ENCODE assay signal across 18 mouse cellular contexts in the genomic region with DNA sequence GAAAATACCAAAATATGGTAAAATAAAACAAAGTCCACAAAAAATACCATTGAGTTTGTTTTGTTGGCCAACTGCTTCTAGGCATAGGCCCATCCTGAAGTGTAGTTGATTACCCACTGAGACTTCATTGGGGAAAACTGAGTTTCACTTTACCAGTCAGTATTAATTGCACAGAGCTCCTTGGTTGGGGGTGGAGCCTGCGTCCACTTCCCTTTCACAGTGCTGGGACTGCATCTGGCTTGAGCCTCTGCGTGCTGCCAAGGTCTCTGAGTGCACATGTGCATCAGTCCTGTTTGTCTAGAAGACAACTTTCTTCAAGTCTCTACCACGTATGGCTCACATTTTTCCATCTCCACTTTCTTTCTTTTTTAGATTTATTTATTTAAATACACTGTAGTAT. TPM values are rescaled to one million over a fixed set of nuclear protein-coding genes. Genes with fewer than 3 reads are reported as not detected.
DNase-seq lines count a peak whose midpoint lies in the region; ATAC-seq lines count a peak whose summit lies in the region.
"Had no signal": no experiment of that assay in that cellular context is flagged by ENCODE, and none has a peak within 500 bp of the region (broad histone marks: within the 10 kb centered on the region; RNA-seq: fewer than 3 reads in every experiment).

No protein-coding gene starts in this region.

- H3K27ac ChIP-seq in forebrain, embryonic 13.5 days = no peak overlapping the region
- H3K27ac ChIP-seq: embryonic facial prominence, embryonic 10.5 days; heart, adult 2 months; heart, embryonic 15.5 days; limb, embryonic 13.5 days; liver, embryonic 15.5 days; neural tube, embryonic 12.5 days had no signal

- H3K9me3 ChIP-seq in forebrain, embryonic 13.5 days (replicated peaks) = no peaks in the 10 kb centered on the region
- H3K9me3 ChIP-seq: embryonic facial prominence, embryonic 10.5 days; heart, embryonic 15.5 days; limb, embryonic 13.5 days; liver, embryonic 15.5 days; neural tube, embryonic 12.5 days had no signal

- DNase-seq in kidney, postnatal 36 days = peak; percentile 23 to 35
- DNase-seq in kidney, adult 18-20 months = no peak
- DNase-seq in 416B (ENCODE audit: low read depth) (peak; percentile 78), MEL-GATA-1-ER (ENCODE audit: extremely low read depth, low read depth) (peak; percentile 61)
- no peak for DNase-seq in adrenal gland, postnatal 4 days (ENCODE audit: low spot score in 2 of 2)
- DNase-seq in layer of hippocampus, postnatal 36 days = no peak
- DNase-seq: adrenal gland, adult 8-10 months; cerebellum, adult 11-12 months; cerebellum, postnatal 36 days had no signal

- WGBS in forebrain, embryonic 13.5 days = 88% methylated on average over 3 of the region's 3 CpGs

- ATAC-seq in megakaryocyte progenitor cell, adult 5-6 weeks (replicated peaks; ENCODE audit: poor library complexity) = peak; percentile 55
- no peak for ATAC-seq in forebrain, embryonic 13.5 days
- ATAC-seq: forebrain, embryonic 14.5 days had no signal

- no peaks in the 10 kb centered on the region for H3K27me3 ChIP-seq in forebrain, embryonic 13.5 days
- H3K27me3 ChIP-seq: heart, embryonic 15.5 days; limb, embryonic 13.5 days; liver, embryonic 15.5 days; neural tube, embryonic 12.5 days had no signal

- H3K36me3 ChIP-seq in forebrain, embryonic 13.5 days (ENCODE audit: poor library complexity, severe bottlenecking) = no peaks in the 10 kb centered on the region; the same call in 1 of the 2 replicates
- H3K36me3 ChIP-seq: heart, embryonic 15.5 days had no signal

- peaks cover 29% of the 10 kb centered on the region for H3K4me1 ChIP-seq in forebrain, embryonic 13.5 days

- H3K4me3 ChIP-seq in forebrain, embryonic 13.5 days = no peak overlapping the region
- H3K4me3 ChIP-seq: embryonic facial prominence, embryonic 10.5 days; heart, adult 2 months; heart, embryonic 15.5 days; limb, embryonic 13.5 days; liver, embryonic 15.5 days; neural tube, embryonic 12.5 days had no signal

- H3K4me2 ChIP-seq in forebrain, embryonic 13.5 days = no peak overlapping the region
- H3K4me2 ChIP-seq: heart, embryonic 15.5 days; limb, embryonic 13.5 days; liver, embryonic 15.5 days; neural tube, embryonic 12.5 days had no signal

- H3K9ac ChIP-seq in forebrain, embryonic 13.5 days = no peak overlapping the region
- H3K9ac ChIP-seq: heart, embryonic 15.5 days; limb, embryonic 13.5 days; liver, embryonic 15.5 days; neural tube, embryonic 12.5 days had no signal

RNA-seq across cellular contexts. Expression of a gene that starts 4.9 kb away (rescaled TPM):
- 60.2 and 64.4 TPM in 2 replicates for total RNA-seq in megakaryocyte progenitor cell, adult 5-6 weeks (2015)
- total RNA-seq in megakaryocyte progenitor cell, adult 5-6 weeks (2017) = 91.9 and 102 TPM in 2 replicates
- 100 to 1,000 TPM; 116 to 140 TPM for total RNA-seq in adrenal gland, postnatal 4 days (2021)
- 76.3 and 97.0 TPM in 2 replicates for polyA plus RNA-seq in forebrain, embryonic 13.5 days (2015; fragmentation: Nextera tagmentation; extraction: Ambion mirVana)
- total RNA-seq in layer of hippocampus, postnatal 36 days (2021) = 100 to 1,000 TPM; 282 to 292 TPM

Comparison
In these comparisons a context has a peak if more than half of its experiments do, and no peak if none do; other contexts are left out.
1. DNase-seq: peak in kidney, postnatal 36 days (2 of 2), 416B (single experiment) and MEL-GATA-1-ER (single experiment); none in kidney, adult 18-20 months (single experiment), adrenal gland, postnatal 4 days (0 of 2) and layer of hippocampus, postnatal 36 days (0 of 2).